Mouse (Mus musculus) neutrophil, adult 59 days (primary cell): ENCODE measurements around the gene Senp6. TPM values are rescaled to one million over a fixed set of nuclear protein-coding genes. Genes with fewer than 3 reads are reported as not detected.

Source experiments
- total RNA-seq, 2 experiments: library from RNA; stranded (reverse); gene quantifications; 1 replicate in 1 of 2; 2 replicates in 1 of 2; pipeline ENCODE4 v1.2.4; 2023

The Senp6 gene
- 100 to 1,000 TPM; 111 to 115 TPM for total RNA-seq

DNA sequence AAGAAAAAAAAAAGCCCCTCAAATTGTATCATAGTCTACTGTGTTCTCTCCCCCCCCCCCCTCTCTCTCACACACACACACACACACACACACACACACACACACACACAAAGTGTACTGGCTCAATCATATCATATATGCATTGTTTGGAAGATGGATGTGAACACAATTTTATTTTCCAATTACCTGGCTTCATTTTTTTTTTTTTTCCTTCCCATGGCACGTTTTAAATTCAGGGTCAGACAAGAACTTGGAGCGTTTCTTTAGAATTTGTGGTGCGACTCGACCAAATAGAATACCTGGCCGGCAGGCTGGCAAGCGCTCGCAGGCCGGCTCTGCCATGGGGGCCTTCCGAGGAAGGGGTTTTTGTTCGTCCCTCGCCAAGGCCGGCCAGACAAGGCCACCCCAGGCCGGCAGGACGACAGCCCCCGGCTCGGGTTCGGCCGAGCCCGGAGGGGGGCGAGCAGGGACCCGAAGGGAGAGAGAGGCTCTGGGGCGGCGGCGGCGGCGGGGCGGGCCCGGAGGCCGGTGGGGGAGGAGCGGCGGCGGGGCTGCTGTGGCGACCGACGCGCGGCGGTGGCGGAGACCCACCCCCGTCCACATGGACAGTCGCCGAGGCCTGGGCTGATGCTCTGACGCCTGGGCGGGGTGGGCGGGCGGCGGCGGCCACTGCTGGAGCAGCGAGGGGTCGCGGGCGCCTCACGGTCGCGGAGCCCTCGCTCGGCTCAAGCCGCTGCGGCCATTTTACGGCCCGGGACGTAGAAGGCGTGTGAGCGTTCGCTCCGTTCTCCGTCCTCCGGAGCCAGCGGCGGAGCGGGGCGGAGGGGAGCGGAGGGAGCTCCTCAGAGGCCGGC is at the start of gene Senp6:
TSS of gene Senp6 (plus strand) at position 537 of the 854 bp plus-strand sequence.

GRCm38 (mm10) chr9:80164611-80165474 is 98.1 kb downstream of the Senp6 start, which contains the start of gene Myo6:
Myo6 (plus strand) TSS chr9:80165031.

Other genes starting within 250 kb of the Senp6 start
- under 1 TPM; 0.11 to 0.13 TPM for gene Filip1, start 54.1 kb upstream of the Senp6 start, total RNA-seq
- gene Myo6, start 98.1 kb downstream of the Senp6 start, total RNA-seq: 1 to 10 TPM; 1.3 to 1.9 TPM